Mouse (Mus musculus) adrenal gland (tissue): ENCODE data around the gene Msantd3.

Experiments
- intact Hi-C: fragments of 180-260 bp; cut with DNase I; formaldehyde crosslinking; loops from one replicate; pipeline ENCODE4 v1.15.1; 2025

Msantd3 gene

DNA sequence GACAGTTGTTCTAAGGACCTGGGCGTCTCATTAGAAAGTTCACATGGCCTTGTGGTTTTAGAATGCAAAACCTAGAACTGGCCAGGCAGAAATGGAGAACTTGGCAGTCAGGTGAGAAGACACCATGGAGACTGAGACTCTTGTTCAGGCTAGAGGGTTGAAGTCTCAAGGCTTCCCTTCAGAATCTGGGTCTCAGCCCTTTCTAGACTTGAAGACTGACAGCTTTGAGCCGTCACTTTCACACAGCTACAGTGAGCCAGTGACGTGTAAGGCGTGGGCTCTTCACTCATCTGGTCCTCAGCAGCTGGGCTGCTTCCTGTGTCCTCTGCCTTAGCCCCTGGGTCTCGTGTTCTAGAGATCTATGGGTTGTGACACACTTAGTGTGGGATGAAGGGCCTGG lies 52.6 kb downstream of the Msantd3 start:
- intact Hi-C loops = loop anchor here (5.0 kb wide), 1 partner anchor 80 kb away; no protein-coding TSS in a partner anchor

DNA sequence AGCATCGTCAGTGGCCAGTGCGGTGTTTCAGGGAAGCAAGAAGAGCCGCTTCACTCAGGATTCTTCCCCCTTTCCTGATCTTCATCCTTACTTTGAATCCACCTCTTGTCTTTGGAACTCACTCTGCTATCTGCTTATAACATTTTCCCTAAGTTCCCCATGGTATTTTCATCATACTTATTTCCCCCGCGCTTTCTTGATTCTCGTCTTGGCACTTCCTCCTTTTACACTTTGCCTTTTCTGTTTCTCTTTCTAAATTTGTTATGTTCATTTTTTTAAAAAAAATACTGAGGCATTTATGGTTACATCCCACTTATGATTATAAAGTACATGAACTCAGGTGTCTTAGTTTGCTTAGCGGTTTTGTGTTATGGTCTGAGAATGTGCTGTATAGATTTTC lies 53.1 kb downstream of the Msantd3 start:
- intact Hi-C loops = loop anchor here (5.0 kb wide), 1 partner anchor 79 kb away; no protein-coding TSS in a partner anchor

DNA sequence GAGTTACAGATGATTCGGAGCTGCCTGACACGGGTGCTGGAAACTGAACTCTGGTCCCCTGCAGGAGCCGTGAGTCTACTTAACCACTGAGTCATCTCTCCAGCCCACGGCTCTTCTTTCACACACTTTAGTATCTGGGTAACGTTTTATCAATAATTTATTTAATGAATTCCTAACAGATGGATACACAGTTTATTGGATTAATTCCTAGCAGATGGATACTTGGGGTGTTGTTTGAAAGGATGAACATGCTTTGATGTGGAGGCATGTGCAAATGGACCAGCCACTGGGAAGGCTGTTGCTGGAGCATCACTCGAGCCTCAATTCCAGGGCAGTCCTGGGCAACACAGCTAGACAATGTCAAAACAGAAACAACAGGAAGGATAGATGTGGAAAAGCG lies 56.4 kb downstream of the Msantd3 start:
- intact Hi-C loops = no loop called here

DNA sequence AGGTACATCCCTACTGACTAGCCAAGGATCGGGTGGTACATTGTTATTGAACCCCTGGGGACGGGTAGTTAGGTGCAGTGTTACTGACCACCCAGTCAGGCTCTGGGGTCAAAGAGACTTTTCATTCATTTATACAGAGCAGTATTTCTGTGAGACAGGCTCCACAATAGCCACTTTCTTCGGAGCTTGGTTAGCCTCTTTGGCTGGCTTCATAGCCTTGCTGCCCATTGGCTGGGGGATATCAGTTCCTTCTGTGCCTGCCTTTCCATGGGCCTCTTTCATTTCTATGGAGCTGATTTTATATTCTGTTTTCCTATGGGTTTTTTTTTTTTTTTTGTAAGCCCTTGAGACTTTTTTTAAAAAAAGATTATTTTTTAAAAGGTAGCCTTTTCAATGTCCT lies 65.9 kb downstream of the Msantd3 start:
- intact Hi-C loops = no loop called here

DNA sequence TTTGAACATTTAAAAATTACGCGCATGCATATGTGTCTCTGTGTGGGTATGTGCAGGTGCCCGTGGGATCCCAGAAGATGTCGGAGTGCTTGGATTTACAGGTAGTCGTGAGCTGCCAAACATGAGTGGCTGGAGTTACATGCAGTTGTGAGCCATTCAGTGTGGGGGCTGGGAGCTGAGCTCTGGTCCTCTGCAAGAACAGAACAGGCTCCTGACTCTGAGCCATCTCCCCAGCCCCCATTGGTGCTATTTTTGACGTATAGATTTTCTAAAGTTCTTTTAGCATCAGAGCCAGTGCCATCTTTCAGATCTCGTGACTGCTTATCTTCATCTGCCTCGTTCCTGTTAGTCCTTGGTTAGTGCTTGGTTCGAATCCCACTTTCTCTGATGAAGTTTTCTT lies 69.8 kb downstream of the Msantd3 start:
- intact Hi-C loops = no loop called here

DNA sequence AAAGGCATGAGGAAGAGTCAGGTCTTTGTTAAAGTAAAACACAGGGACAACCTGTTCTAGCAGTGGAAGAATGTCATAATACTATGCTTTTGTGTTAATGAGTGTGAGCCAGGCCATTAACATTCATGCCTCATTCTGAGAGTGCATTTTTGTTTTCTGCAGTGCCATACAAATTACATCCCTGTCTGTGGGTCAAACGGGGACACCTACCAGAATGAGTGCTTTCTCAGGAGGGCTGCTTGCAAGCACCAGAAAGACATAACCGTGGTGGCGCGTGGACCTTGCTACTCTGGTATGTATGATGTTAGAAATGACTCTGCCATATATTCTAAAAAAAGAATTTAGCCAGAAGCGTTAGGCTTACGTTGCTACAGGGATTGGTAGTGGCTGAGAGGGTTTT lies 70.5 kb downstream of the Msantd3 start:
- intact Hi-C loops = no loop called here
